Mouse (Mus musculus): ENCODE measurements around the gene Igsf21.

Igsf21 gene

DNA sequence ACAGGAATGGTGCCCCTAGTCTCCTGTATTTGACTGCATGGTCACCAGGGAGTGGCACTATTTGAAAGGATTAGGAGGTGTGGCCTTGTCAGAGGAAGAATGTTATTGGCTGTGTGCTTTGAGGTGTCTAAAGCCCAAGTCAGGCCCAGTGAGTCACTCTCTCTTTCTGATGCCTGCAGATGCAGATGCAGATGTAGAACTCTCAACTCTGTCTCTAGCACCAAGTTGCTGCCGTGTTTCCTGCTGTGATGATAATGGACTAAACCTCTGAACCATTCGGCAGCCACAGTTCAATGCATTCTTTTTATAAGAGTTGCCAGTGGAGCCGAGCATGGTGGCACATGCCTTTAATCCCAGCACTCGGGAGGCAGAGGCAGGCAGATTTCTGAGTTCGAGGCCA, 186.3 kb downstream of the Igsf21 start:
- DNase-seq (ENCODE audit: low read depth, low spot score), result no peak

DNA sequence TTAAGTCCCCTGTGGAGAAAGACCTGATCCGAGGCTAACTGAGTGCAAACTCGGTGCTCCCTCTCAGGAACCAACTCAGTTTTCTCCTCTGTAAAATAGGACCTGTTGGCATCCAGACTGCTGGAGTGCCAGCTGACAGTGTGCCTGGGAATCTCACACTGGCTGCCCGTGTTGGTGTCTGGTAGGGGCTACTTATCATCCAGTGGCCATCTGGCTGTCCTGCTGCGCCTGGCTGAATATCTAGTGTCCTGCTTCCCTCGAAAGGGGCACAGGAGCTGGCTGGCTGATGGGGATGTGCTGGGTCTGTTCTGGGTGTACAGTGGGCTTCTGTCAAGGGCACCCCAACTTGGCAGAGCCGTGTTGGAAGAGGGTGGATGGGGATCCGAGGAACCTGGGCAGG, 193.5 kb downstream of the Igsf21 start:
- DNase-seq (ENCODE audit: low read depth, low spot score), result no peak

DNA sequence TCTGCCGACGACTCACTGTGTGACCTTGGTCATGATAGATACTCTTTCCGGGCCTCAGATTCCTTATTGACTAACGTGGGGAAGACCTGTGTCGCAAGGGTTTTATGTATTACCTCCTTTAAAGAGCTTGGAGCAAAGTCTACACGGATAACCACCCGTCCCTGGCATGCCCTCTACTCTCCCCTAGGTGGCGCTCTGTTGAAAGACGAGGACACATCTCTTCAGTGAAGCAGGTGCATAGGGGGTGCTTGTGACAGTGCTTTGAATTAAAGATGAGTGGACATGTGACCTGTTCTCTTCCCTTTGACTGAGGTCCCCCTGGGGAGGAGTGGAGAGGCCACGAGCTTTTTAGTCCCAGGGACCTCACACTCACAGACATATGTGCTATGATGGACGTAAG, 194.0 kb downstream of the Igsf21 start:
- DNase-seq (ENCODE audit: low read depth, low spot score), result no peak

DNA sequence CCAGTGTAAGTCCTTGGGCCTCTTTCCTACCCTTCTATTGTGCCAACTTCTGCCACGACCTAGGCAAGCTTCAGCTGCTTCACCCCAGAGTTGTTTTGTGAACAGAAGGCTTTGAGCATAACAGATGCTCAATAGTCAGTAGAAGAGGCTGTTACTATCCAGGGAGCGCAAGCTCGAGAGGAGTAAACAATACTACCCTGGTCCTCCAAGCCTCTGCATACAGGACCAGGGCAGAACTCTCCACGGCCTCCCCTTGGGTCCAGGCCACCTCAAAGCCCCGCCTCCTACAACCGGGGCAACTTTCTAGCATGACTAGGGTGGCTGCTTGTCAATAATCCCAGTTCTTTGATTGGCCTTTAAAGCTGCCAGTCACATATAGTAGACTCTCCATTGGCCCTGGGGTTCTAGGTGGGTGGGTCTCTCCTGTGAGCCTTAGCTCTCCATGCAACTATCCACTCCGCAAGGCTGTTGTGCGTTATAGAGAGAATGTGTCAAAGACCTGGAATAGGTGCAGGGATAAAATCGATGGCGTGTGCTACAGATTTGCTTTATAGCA, 198.7 kb downstream of the Igsf21 start:
- no peak for DNase-seq (ENCODE audit: low read depth, low spot score)

DNA sequence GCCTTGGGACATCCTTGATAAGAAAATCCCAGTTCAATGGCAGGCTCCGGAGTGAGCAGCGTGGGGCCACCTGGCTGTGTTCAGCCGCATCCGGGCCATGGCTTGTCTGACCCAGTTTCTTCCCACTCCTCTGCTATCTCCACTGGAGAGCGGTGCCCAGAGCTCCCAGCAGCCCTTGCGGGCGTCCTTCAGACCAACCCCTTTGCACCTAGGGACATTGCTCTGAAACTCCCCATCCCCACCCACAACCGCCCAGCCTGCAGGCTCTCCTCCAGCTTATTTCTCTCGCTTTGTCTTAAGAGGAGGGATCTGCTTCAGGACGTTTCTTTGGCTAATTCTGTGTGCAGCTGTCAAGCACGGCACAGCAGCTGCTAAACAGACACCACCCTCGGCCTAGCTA, 202.6 kb downstream of the Igsf21 start:
- no peak for DNase-seq (ENCODE audit: low read depth, low spot score)

DNA sequence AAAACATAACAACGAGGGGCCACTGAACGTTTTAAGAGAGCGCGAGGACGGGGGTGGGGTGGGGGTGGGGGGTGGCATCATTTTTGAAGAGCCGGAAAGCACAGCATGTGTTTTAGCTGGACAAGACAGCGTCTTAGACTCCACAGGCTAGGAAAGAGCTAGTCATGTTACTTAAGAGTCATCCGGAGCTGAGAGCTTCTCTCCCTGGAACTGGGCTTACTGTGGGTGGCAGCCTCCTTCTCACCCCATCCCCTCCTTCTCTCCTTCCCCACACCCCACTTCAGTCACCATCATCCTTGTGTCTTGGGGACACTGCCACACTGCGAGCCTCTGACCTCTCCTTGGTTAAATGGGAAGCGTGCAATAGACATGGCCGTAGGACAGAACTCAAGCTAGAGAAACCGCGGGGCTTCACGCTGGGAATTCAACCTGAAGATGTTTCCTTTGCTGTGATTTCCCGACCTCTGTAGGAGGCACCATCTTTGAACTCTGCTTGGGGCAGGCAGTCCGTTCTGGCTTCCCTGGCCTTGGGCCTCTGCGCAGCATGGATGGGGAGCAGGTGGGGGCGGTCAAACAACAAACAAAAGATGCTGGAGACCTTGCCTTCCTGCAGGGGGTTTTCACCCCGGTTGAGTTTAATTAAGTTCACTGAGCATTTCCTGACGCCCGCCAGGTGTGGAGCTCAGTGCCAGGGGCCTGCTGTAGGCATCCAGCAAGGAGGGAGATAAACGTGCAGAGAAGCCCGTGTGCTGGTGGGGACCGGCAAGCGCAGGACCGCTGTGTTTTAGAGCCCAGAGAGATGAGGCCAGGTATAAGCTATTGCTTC, 207.8 kb downstream of the Igsf21 start:
- no peak for DNase-seq (ENCODE audit: low read depth, low spot score)

DNA sequence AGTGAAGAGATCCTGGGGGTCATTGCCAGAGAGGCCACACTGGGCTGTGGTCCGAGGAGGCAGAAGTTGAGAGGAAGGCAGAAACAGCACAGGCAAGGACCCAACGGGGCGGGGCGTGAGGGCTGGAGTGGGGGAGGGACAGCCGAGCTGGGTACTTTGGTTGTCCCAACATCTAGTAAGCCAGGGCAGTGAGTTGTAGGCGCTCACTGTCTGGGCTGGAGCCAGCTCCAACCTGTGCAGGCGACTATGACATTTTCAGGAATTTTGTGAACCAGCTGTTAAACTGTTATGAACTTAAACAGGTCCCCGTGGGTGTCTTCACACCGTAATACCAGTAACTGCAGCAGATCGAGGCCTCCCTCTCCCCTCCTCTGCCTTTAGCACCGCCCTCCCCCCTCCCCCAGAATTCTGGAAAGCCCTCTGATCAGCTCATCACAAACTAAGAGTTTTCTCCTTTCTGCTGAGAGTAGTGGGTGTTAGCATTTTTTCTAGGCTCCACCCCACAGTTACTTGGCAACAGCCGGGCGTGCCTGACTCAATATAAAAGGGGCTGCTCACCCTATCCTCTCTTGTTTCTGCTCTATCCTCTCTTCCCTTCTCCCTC, 208.7 kb downstream of the Igsf21 start:
- DNase-seq (ENCODE audit: low read depth, low spot score), result no peak

DNA sequence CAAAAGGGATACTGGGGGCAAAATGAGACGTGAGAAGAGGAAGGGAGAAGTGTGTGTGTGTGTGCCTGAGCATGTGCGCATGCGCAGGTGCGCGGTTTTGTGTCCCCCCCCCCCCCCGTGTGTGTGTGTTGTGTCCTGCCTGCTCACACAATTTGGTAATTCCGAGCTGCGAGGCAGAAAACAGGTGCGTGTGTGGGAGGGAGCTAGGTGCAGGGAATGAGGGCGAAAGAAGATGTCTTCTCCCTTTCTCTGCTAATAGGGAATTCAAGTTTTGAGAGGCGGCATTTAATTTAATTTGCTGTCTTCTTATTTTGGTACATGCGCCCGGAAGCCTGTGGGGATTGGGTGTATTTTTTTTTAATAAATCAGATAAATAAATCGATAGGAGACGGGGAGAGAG, 211.4 kb downstream of the Igsf21 start:
- DNase-seq (ENCODE audit: low read depth, low spot score), result no peak

DNA sequence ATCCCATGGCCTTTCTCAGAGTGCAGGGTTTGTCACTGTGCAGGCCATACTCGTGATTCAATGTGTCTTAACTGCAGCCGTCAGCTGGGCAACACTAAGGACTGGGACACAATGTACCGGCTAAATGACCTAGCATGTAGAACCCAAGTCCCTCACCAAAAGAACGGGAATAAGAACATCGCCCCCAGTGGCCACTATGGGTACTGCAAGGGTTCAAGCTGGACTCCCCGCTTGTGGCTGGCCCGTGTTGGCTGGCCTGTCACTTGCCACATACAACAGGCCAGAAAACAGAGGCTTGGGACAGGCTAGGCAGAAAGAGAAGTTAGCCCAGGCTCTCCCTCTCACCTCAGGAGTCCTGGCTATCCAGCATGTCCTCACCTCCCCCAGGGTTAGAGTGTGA, 213.2 kb downstream of the Igsf21 start:
- DNase-seq (ENCODE audit: low read depth, low spot score), result peak; percentile 16

DNA sequence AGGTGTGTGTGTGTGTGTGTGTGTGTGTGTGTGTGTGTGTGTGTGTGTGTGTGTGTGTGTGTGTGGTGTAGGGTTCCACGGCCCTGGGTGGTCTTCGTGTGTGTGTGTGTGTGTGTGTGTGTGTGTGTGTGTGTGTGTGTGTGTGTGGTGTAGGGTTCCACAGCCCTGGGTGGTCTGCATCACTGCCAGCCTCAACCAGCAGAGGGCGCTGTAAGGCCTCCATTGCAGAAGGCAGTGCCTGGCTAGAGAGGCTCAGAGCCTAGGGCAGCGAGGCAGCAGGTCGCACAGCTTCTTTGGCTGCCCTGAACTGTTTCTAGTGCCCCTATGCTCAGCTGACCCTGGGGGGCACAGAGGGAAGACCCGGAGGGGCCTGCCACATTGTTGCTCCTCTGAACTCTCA, 216.2 kb downstream of the Igsf21 start:
- no peak for DNase-seq (ENCODE audit: low read depth, low spot score)

DNA sequence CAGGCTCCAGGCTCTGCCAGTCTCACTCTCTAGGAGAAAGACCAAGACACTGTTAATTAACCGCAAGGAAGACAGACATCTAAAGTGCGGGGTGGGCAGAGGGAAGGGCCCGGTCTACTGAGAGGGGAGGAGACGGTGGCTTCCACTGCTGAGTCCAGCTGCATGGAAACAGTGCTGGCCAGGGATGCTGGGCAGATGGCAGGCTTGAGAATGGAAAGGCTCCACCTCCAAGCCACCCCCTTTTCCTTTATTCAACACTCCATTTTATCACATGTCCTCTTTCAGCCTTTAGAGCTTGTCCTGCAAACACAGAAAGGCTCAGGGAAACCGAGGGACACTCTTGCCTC, 216.6 kb downstream of the Igsf21 start:
- DNase-seq (ENCODE audit: low read depth, low spot score), result no peak

DNA sequence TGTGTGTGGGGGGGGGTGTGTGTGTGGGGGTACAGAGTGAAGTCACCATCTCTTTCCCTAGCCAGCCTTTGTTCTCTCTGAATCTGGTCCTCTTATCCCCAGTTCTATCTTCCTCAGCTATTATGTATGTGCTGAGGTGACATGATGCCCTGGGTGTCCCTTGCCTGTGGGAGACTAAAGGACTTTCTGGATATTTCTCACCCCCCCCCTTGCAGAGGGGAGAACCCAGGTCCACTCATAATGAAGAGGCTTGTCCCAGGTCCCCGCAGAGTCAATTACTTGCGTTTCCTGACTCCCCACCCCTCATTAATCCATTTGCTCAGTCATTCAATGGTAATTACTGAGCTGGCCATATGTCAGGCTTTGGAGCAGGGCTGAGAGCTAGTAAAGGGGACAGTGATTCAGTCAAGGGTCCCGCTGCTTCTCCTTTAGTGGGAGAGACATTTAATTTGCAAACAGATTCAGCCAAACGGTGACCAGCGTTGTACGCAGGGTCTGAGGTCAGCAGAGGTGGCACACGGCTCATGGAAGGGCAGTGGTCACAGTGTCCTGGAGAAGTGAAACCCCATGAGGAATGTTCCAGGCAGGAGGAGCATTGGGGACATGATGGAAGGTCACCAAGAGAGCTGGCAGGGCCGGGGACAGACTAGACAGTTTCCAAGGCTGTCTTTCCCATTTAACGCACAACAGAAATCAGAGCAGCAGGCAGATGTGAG, 217.1 kb downstream of the Igsf21 start:
- DNase-seq (ENCODE audit: low read depth, low spot score), result no peak

DNA sequence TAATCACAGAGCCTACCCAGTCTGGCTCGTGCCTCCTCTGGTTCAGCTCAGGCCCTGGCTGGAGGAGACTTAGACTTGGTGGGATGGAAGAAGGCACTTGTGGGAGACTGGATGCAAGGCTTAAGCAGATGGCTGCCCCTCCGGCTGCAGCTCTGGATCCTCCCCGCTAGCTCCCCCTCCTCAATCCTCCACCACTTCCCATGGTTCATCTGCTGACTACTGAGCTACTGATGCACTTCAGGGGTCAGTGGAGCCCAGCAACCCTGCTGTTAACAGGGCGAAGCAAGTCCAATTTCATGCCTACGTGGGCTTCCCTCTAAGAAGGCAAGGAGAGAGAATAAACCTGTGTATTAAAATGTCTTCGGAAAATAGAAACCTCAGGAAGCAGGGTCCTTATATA, 222.8 kb downstream of the Igsf21 start:
- no peak for DNase-seq (ENCODE audit: low read depth, low spot score)

DNA sequence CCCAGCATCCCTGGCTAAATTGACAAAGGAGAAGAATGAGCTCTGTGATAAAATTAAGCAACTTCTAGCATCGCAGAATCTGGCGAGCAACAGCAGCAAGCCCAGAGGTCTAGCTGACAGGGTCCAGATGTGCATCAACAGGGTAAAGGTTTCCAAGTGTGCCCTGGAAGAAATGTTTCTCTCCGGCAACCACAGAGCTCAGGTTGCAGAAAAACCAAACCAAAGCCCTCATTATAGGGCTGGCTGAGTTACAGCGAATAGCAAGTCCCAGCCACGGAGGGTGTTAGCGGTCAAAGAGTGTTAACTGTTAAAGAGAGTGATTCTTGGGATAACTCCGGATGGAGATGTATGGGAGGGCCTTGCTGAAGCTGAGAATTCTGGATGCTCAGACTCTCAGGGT, 230.7 kb downstream of the Igsf21 start:
- no peak for DNase-seq (ENCODE audit: low read depth, low spot score)

DNA sequence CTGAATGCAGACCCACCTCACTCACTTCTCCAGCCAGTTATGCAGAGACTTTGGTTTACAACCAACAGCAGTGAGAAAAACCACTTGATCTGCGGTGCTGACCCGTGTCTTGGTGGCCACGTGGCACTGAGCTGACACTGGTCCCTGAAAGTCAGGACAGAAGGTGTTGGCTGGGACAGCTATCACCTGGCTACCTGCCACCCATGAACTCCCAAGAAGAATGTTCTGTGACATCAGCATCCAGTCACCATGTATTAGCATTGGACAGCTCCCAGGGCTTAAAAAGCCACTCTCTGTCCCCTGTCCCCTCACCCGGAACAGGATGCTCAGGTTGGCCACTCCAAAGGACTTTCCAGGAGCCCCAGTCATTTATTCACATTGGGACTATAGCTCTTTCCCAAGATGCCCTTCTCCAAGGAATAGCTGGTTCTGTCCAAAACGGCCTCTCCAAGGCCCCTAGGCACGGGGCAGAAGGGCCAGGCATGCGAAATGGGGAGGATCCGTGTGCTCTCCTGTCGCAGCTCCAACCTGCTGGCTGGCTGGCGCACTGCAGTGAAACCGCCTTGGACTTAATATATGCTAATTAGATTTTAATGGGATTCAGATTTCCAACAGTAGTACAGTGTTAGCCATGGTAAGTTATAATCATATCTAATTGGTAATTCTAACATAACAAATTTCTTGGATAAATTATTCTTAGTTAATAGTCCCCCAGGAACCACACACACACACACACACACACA, 235.7 kb downstream of the Igsf21 start:
- DNase-seq (ENCODE audit: low read depth, low spot score), result no peak

DNA sequence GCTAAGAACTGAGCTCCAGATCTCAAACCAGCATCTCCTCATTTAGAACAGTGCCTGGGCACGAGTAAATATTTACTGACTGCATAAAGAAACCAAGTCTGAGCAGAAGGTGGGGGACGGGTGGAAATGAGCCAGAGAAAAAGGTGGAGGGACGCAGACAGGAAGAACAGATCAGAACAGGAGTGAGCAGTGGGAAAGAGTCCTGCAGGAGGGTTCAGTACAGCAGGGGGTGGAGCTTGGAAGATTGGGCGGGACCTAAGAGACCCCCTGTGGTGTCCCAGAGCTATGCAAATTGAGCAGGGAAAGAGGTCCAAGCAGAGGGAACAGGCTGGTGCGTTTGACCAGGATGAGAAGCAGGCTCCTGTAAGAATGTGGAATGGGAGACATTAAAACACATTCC, 241.7 kb downstream of the Igsf21 start:
- DNase-seq (ENCODE audit: low read depth, low spot score), result no peak

DNA sequence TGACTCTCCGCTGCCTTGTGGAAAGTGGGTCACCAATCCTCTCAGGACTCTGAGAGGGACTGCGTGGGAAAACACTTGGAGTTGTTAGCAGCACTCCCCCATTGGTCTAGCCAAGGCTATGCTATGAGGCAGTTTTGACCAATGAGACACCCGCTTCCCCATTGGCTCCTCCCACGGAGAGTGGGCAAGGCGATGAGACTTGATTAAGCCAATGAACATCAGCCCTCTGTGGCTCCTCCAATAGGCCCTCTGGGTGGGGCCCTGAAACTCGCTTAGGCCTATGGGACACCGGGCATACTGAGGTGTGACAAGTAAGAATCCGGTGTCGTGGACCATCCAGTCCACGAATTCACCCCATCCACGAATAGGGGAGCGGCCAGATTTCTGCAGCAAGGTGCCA, 242.4 kb downstream of the Igsf21 start:
- no peak for DNase-seq (ENCODE audit: low read depth, low spot score)

DNA sequence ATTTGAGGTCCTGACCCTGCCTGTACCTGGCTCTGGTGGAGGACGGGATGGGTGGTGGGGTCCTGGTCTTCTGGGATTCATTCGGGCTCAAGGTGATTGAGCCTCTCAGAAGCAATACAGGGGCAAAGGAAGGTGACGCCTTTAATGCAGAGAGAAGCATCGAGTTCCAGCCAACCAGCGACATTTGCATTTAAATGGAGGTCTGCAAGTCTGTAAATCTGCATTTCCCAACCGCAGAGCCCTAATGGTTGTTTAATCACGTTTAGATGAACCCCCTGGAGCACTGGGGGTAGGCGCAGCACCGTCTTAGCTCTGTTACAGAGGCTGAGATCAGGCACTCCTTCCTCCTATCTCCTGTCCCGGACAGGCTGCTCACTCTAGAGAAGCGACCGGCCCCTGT, 244.5 kb downstream of the Igsf21 start:
- no peak for DNase-seq (ENCODE audit: low read depth, low spot score)

DNA sequence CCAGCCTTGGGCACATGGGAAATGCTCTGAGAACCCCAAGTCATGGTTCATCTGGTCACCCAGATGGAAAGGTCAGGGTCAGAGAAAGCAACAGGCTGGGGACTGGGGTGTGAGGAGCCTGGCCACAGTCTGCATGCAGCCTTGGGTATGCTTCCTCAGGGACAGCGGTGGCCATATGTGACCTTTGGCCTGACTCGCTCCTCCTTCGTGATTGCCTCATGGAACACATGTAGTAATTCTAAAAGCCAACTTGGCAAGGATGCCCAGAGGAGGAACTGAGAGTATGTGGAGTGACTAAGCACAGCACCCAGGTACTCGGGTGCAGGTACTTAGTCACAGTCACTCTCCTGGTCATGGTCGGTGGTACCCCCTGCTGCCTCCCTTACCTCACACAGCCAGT, 245.7 kb downstream of the Igsf21 start:
- no peak for DNase-seq (ENCODE audit: low read depth, low spot score)

DNA sequence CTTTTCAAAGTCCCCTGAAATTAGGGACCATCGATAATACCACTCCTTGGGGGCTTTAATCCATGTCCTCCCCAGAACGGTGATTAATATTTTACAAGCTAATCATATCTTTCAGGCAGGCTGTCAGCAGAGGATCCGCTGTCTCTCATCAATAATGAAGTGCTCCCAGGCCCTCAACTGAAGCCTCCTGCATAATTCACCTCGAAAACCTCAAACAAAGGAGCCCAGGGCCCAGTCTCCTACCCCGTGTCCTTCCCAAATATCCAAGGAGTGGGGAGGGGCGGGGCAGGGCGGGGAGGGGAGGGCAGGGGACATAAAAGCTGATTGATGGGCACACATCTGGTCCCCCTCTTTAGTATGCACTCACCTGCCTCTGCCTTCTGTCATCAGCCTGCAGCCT, 247.6 kb downstream of the Igsf21 start:
- no peak for DNase-seq (ENCODE audit: low read depth, low spot score)

DNA sequence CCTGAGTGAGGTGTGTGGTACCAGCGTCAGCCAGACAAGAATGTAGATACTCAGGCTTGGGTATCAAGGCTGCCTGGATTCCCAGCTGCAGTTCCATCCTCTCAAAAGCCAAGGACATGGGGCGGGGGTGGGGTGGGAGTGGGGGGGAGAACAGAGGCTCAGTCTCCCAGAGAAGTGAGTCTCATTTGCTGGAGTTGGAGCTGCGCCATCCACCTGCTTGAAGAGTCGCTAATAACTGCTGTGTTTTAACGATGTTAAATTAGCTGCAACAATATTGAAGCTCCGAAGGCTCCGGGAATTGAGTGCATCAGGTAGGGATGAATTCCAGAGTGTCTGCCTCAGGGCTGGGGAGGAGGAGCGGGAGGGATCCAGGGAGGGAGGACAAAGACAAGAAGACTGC, 250.9 kb downstream of the Igsf21 start:
- no peak for DNase-seq (ENCODE audit: low read depth, low spot score)

All from c-Kit-negative CD71-positive TER-119-positive erythroid progenitor cells, embryonic 14.5 days (primary cell).